Mouse (Mus musculus) heart, postnatal 0 days (tissue): ENCODE data around the gene Gipc1. TPM values are rescaled to one million over a fixed set of nuclear protein-coding genes. Genes with fewer than 3 reads are reported as not detected.
A peak's percentile ranks its signal among the peaks of the same experiment; 100 is the strongest.

Experiments used
- ATAC-seq: fragments of 200-750 bp; cut with Nextera tagmentation; 2 replicates; pipeline ENCODE4 v1.8.0; 2017; ENCODE audit warnings: low read depth, moderate number of reproducible peaks, moderate library complexity; ENCODE audit not compliant: insufficient read depth
- DNase-seq: peaks from one replicate; pipeline ENCODE4 v3.0.0-alpha.2; 2016; ENCODE audit warnings: low spot score
- H3K27ac ChIP-seq: fragments of 300-500 bp; sonication (generic); 2 replicates; pipeline ENCODE4 v1.5.1; 2014; ENCODE audit warnings: low read depth, mild to moderate bottlenecking
- H3K27me3 ChIP-seq: fragments of 300-500 bp; sonication (generic); 2 replicates; pipeline ENCODE4 v1.6.1; 2014; ENCODE audit warnings: low read length, mixed read lengths; ENCODE audit not compliant: control insufficient read depth, insufficient read depth
- H3K36me3 ChIP-seq: fragments of 300-500 bp; sonication (generic); replicated peaks from 2 replicates; pipeline ENCODE4 v1.6.1; 2014; ENCODE audit warnings: low read length, mixed read lengths; ENCODE audit not compliant: control insufficient read depth, insufficient read depth
- H3K4me1 ChIP-seq: fragments of 300-500 bp; sonication (generic); 2 replicates; pipeline ENCODE4 v1.6.1; 2014; ENCODE audit warnings: antibody characterized with exemption; ENCODE audit not compliant: control insufficient read depth, insufficient read depth
- H3K4me2 ChIP-seq: fragments of 300-500 bp; sonication (generic); 2 replicates; pipeline ENCODE4 v1.6.1; 2014; ENCODE audit warnings: low read depth, mild to moderate bottlenecking, low read length, moderate library complexity
- H3K4me3 ChIP-seq: fragments of 300-500 bp; sonication (generic); 2 replicates; pipeline ENCODE4 v1.5.1; 2014; ENCODE audit warnings: low read depth, low read length
- H3K9ac ChIP-seq: fragments of 300-500 bp; sonication (generic); replicated peaks from 2 replicates; pipeline ENCODE4 v1.6.1; 2014; ENCODE audit warnings: low read depth, low read length, mixed read lengths
- H3K9me3 ChIP-seq: fragments of 300-500 bp; sonication (generic); replicated peaks from 2 replicates; pipeline ENCODE4 v1.6.1; 2016; ENCODE audit warnings: low read length; ENCODE audit not compliant: control insufficient read depth
- CTCF ChIP-seq: IDR thresholded peaks from 2 replicates; pipeline ENCODE4 v1.5.1; 2016; ENCODE audit warnings: antibody characterized with exemption, control low read depth, low read depth
- EP300 ChIP-seq: IDR thresholded peaks from 2 replicates; pipeline ENCODE4 v1.6.1; 2016; ENCODE audit warnings: antibody characterized with exemption, low read depth
- WGBS: fragments of 180-500 bp; shearing (Covaris S2); extraction: QIAGEN DNeasy Blood & Tissue Kit; methylation state at CpG from one replicate; pipeline ENCODE4 v1.1.7; 2014; 5-methylcytosine and 5-hydroxymethylcytosine counted together
- polyA plus RNA-seq: library from polyadenylated mRNA; unstranded; fragments of >200 nt; fragmentation: Nextera tagmentation; extraction: Ambion mirVana; gene quantifications from 2 replicates; pipeline ENCODE4 v1.2.1, GENCODE M21; 2015
- total RNA-seq: library from RNA; depleted of rRNA; stranded (reverse); fragments of >200 nt; gene quantifications from 2 replicates; pipeline ENCODE4 v1.2.3, GENCODE M21; 2014; ENCODE audit warnings: low replicate concordance

The Gipc1 gene
- total and polyA plus RNA-seq, 2 experiments from 2014 or later, result 82.6 to 101 TPM

DNA sequence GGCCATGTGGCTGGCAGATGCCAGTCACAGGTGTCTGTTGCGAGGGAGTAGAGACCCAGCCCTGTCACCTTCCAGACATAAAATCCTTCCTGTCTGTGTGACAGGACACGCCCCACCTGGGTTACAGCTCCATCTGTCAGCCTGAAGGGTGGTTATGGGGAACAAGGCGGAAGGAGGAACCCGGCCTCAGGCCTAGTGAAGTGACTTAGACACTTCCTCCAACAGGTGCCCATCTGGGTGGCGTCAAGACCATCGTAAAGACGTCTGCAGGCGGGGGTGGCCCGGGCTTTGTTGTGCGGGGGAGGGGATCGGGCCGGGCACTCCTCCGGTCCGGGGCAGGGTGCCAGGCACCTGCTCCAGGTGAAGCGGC lies 45.8 kb downstream of the Gipc1 start:
- no peak for TF ChIP-seq CTCF
- TF ChIP-seq EP300, result no peak
- DNase-seq (no peak), ATAC-seq (no peak)
- Histone ChIP-seq H3K27ac (peak overlapping the region; percentile 82), H3K4me1 (peaks cover 31% of the 10 kb centered on the region), H3K9ac (peak overlapping the region; percentile 90), H3K4me3 (peak overlapping the region; percentile 83), H3K9me3 (no peaks in the 10 kb centered on the region), H3K4me2 (peak overlapping the region; percentile 97), H3K36me3 (no peaks in the 10 kb centered on the region), H3K27me3 (no peaks in the 10 kb centered on the region)
- WGBS, result 5% methylated on average over 15 of the region's 15 CpGs

DNA sequence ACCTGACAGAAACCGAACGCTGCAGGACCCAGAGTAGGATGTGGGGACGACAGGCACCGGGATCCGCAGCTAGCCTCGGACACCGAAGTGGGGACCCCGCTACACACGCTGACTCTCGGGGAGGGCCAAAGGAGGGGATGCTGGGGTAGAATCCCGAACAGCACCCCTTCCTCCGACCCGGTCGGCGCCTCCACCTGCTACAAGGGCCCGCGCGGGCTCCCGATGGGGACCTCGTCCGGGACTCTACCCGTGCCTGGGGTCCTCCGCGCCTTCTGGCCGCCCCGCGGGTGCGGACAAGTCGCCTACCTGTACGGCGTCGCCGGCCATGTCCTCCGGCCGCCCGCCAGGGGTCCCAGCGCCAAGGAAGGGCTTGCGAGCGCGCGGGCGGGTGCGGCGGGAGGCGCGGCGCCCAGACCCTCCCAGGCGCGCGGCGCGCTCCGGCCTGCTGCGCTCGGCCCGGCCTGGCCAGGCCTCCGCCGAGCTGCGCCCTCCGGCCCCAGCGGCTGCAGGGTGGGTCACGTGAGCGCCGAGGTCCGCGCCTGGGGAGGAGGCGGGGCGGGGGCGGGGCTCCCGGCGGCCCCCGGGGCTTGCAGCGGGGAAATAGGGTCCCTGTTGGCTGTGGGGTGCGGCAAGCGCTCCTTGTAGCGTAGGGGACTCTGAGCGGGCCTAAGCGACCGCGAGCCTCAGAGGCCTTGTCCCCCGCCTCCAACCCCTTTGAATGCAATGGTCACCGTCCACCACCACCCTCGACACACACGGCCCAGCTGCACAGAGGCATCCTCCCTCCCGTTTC lies 46.4 kb downstream of the Gipc1 start, which contains the start of gene Pkn1:
Gene Pkn1, minus strand, starts transcription at position 519 of the 793 bp plus-strand sequence.
- Histone ChIP-seq H3K9ac (peak within 1 kb of the TSS; percentile 90), H3K27me3 (no peaks in the 10 kb centered on the region), H3K36me3 (no peaks in the 10 kb centered on the region), H3K27ac (peak within 1 kb of the TSS; percentile 82), H3K4me3 (peak within 1 kb of the TSS; percentile 83), H3K4me1 (peaks cover 31% of the 10 kb centered on the region), H3K9me3 (no peaks in the 10 kb centered on the region), H3K4me2 (peak within 1 kb of the TSS; percentile 97)
- under 1% methylated on average over 78 of the region's 85 CpGs for whole genome bisulfite sequencing
- peak; percentile 91 for ATAC-seq
- TF ChIP-seq EP300, result no peak
- TF ChIP-seq CTCF, result no peak
- DNase-seq, result peak; percentile 74

DNA sequence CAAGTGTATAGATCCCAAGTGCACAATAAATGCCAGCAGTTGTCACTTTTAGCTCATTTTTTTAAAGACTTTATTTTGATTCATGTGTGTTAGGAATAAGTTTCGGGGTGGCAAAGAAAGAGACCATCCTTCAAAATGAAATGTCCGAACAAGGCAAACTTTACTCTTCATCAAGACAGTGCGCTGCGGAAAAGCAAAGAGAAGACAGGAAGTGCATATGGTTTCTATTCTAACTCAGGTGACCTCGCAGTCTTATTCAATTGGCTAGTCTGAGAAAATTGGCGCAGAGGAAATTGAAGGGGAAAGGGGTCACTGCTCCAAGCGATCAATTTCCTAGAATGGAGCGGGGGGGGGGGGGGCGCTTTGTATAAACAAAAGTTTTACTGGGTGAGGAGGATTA lies 47.1 kb downstream of the Gipc1 start:
- no peak for TF ChIP-seq CTCF
- no peak for TF ChIP-seq EP300
- H3K9me3 ChIP-seq, result no peaks in the 10 kb centered on the region
- ATAC-seq, result no peak
- no peak for DNase-seq
- peak overlapping the region; percentile 97 for H3K4me2 ChIP-seq
- peak overlapping the region; percentile 82 for H3K27ac ChIP-seq
- H3K27me3 ChIP-seq, result no peaks in the 10 kb centered on the region
- H3K4me3 ChIP-seq, result peak overlapping the region; percentile 83
- H3K4me1 ChIP-seq, result peaks cover 31% of the 10 kb centered on the region
- peak overlapping the region; percentile 90 for H3K9ac ChIP-seq
- H3K36me3 ChIP-seq, result no peaks in the 10 kb centered on the region
- 44% methylated on average over 9 of the region's 9 CpGs for WGBS

DNA sequence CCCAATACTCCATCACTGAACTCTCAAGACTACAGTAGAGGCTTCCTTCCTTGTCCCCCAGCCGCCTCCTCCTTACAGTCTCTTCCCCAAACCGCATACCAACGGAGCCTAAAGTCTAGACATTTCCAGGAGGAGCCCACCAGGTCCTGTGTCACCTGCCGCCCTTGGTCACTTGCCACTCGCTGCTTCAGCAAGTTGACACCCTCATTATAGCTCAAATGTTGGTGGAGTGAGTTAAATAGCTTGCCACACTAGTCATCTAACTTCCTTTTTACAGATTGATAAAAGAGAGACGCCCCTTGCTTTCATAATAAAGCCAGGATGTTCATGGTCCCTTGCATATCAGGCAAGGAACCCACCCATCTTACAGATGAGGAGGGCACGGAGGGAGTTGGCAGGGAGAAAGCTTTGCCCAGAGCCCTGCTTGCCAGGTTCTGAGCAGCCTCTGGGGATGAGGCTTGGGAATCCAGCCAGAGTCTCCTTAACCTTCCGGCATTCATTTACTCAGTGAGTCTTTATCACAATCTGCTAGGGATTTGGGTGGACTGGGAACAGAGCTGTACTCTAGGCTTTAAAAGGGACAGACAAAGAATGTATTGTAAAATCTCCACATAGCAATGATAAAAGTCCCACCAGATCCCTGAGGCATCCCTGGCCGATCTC lies 48.1 kb downstream of the Gipc1 start:
- peak; percentile 24 for DNase-seq
- no peaks in the 10 kb centered on the region for H3K27me3 ChIP-seq
- no peak overlapping the region for H3K4me3 ChIP-seq
- H3K27ac ChIP-seq, result no peak overlapping the region
- H3K9ac ChIP-seq, result no peak overlapping the region
- 46% methylated on average over 9 of the region's 9 CpGs for WGBS
- peaks cover 31% of the 10 kb centered on the region for H3K4me1 ChIP-seq
- TF ChIP-seq EP300, result no peak
- TF ChIP-seq CTCF, result no peak
- H3K4me2 ChIP-seq, result no peak overlapping the region
- no peaks in the 10 kb centered on the region for H3K9me3 ChIP-seq
- H3K36me3 ChIP-seq, result no peaks in the 10 kb centered on the region
- no peak for ATAC-seq

DNA sequence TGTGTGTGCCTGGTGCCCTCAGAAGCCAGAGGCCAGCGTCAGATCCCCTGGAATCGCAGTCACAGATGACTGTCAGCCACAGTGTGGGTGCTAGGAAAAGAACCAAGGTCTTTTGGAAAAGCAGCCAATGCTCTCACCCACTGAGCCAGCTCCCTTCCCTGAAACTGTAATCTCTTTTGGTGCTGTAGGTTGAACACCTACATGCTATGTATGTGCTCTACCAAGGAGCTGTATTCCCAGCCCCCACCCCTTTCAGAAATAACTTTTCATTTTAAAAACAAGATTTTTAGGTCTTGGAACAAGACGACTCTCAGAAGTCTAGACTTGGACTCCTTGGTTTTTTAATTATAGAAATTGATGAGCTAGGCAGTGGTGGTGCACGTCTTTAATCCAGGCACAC lies 50.9 kb downstream of the Gipc1 start:
- ATAC-seq (no peak), DNase-seq (no peak)
- Histone ChIP-seq H3K36me3 (no peaks in the 10 kb centered on the region), H3K4me2 (no peak overlapping the region), H3K9ac (no peak overlapping the region), H3K27me3 (no peaks in the 10 kb centered on the region), H3K4me1 (peaks cover 10% of the 10 kb centered on the region; the same call in 1 of the 2 replicates), H3K9me3 (no peaks in the 10 kb centered on the region), H3K27ac (no peak overlapping the region), H3K4me3 (no peak overlapping the region)
- 72% methylated on average over 4 of the region's 4 CpGs for WGBS
- TF ChIP-seq CTCF (no peak), EP300 (no peak)
